Mouse (Mus musculus) gastrocnemius, adult 8-10 months (tissue): ENCODE measurements around the gene Abcb10. TPM values are rescaled to one million over a fixed set of nuclear protein-coding genes. Genes with fewer than 3 reads are reported as not detected.

Experiments used
- DNase-seq, 2 experiments: peaks; one replicate each; pipeline ENCODE4 v3.0.0; 2022; ENCODE audit warnings: low spot score in 2 of 2
- microRNA-seq: library from miRNA; unstranded; fragments of <30 nt; microRNA quantifications from one replicate; pipeline ENCODE4 v1.2.0, GENCODE M21; 2022
- total RNA-seq, 4 experiments: library from RNA; stranded (reverse); gene quantifications; 2 replicates each; pipeline ENCODE4 v1.2.4; 2022

The Abcb10 gene
- total RNA-seq, 4 experiments from 2014 or later: 17.4 to 19.4 (median 18.9) TPM

DNA sequence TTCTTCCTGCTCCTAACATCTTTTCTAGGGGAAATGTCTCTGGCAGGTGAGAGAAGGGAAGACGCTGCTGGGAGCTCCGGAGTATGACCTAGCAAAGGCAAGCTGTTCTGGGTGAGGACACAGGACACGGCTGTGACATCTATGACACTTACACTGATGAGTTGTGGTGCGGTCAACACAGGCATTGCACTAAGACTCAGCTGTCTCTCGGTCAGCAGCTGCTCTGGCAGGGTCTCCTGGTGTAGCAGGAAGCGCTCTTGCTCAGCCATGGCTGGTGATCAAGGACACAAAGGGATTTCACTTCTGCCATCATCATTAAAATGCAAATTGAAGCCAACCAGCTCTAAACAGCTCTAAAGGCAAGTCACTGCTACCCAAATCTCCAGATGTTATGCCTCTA, 75.3 kb downstream of the Abcb10 start:
- no peak for DNase-seq

- DNase-seq: no peak
These were observed 80.3 kb downstream of the Abcb10 start for GRCm38 (mm10) chr8:123902653-123903052.

Small RNA genes lying within 50 kb of the gene (microRNA-seq; reads per million reads assigned to microRNA genes)
- not detected for gene Mir1967

Other genes with a start within 250 kb of the Abcb10 start
- 10 to 100 TPM; 13.3 to 17.1 (median 15.3) TPM for gene Rab4a, start 177.1 kb downstream of the Abcb10 start, total RNA-seq
- gene Ccsap, start 122.9 kb downstream of the Abcb10 start, total RNA-seq: under 1 TPM; 0.22 to 0.51 (median 0.28) TPM
- over 10,000 TPM; 41,837 to 48,547 (median 43,671) TPM for gene Acta1, start 88.4 kb downstream of the Abcb10 start, total RNA-seq
- 10 to 100 TPM in 2 of 4 experiments, 1 to 10 TPM in 2; 8.2 to 13.3 (median 11.2) TPM for gene Nup133, start 33.9 kb downstream of the Abcb10 start, total RNA-seq
- 10 to 100 TPM; 13.0 to 16.3 (median 14.8) TPM for gene Taf5l, start 38.3 kb upstream of the Abcb10 start, total RNA-seq
- gene Urb2, start 38.4 kb upstream of the Abcb10 start, total RNA-seq: 1 to 10 TPM; 5.7 to 7.4 (median 6.5) TPM
- gene Galnt2, start 248.3 kb upstream of the Abcb10 start, total RNA-seq: 10 to 100 TPM; 43.1 to 54.1 (median 49.5) TPM